Mouse (Mus musculus) erythroblast, embryonic 14.5 days (primary cell): ENCODE measurements around the gene Hist1h1d.

Experiments used
- GATA1 ChIP-seq: IDR thresholded peaks from 2 replicates; pipeline ENCODE4 v1.6.1; 2012; ENCODE audit warnings: low read length, inconsistent platforms, mixed read lengths
- TAL1 ChIP-seq: IDR thresholded peaks from 3 replicates; pipeline ENCODE4 v1.6.1; 2012; ENCODE audit warnings: low read length, inconsistent platforms, mixed read lengths

DNA sequence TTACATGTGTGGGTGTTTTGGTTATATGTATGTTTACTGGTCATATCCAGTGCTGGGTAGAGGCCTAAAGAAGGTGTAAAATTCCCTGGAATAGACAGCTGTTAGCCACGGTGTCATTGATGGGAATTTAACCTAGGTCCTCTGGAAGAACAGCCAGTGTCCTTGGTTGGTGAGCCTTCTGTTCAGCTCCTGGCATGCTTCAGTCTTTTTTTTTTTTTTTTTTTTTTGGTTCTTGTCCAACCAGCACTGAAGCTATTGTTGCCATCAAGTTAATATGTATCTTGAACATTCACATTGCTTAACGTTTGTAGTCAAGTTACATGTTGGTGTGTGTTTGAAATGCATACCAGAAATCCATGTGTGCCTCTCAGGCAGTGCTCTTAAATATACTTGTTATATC lies 11.4 kb downstream of the Hist1h1d start:
- no peak for TF ChIP-seq TAL1
- TF ChIP-seq GATA1: no peak
